Mouse (Mus musculus): ENCODE results near the gene Ripk3.

Gene Ripk3

GRCm38 (mm10) chr14:55788256-55789050 is at the start of gene Ripk3:
Ripk3 (minus strand) TSS chr14:55788865.
- DNase-seq (ENCODE audit: low spot score), result peak; percentile 64

GRCm38 (mm10) chr14:55838312-55838711 is 49.6 kb upstream of the Ripk3 start:
- DNase-seq (ENCODE audit: low spot score), result no peak

- DNase-seq (ENCODE audit: low spot score), result no peak
Observed at GRCm38 (mm10) chr14:55834808-55835533, 46.3 kb upstream of the Ripk3 start.

GRCm38 (mm10) chr14:55833126-55833525 is 44.5 kb upstream of the Ripk3 start:
- DNase-seq (ENCODE audit: low spot score), result no peak

GRCm38 (mm10) chr14:55830331-55830730 is 41.7 kb upstream of the Ripk3 start:
- DNase-seq (ENCODE audit: low spot score), result no peak

GRCm38 (mm10) chr14:55829854-55830253 is 41.2 kb upstream of the Ripk3 start:
- DNase-seq (ENCODE audit: low spot score), result no peak

GRCm38 (mm10) chr14:55828716-55829263 is 40.1 kb upstream of the Ripk3 start:
- no peak for DNase-seq (ENCODE audit: low spot score)

- DNase-seq (ENCODE audit: low spot score), result no peak
Observed at GRCm38 (mm10) chr14:55826551-55827340, 38.1 kb upstream of the Ripk3 start.

- DNase-seq (ENCODE audit: low spot score), result no peak
Observed at GRCm38 (mm10) chr14:55826142-55826541, 37.5 kb upstream of the Ripk3 start.

- no peak for DNase-seq (ENCODE audit: low spot score)
Observed at GRCm38 (mm10) chr14:55825216-55826051, 36.8 kb upstream of the Ripk3 start.

- DNase-seq (ENCODE audit: low spot score), result no peak
Observed at GRCm38 (mm10) chr14:55824481-55825215, 36.0 kb upstream of the Ripk3 start.

- peak; percentile 43 for DNase-seq (ENCODE audit: low spot score)
Observed at GRCm38 (mm10) chr14:55824001-55824480, 35.4 kb upstream of the Ripk3 start.

GRCm38 (mm10) chr14:55822991-55823762 is 34.5 kb upstream of the Ripk3 start, which contains the start of gene Nfatc4:
Nfatc4 (plus strand) TSS chr14:55823144.
- peak; percentile 88 for DNase-seq (ENCODE audit: low spot score)

GRCm38 (mm10) chr14:55822435-55822990 is 33.8 kb upstream of the Ripk3 start:
- DNase-seq (ENCODE audit: low spot score), result peak; percentile 92

GRCm38 (mm10) chr14:55820576-55820975 is 31.9 kb upstream of the Ripk3 start:
- DNase-seq (ENCODE audit: low spot score), result no peak

GRCm38 (mm10) chr14:55819845-55820405 is 31.3 kb upstream of the Ripk3 start:
- DNase-seq (ENCODE audit: low spot score), result no peak

GRCm38 (mm10) chr14:55815310-55815751 is 26.7 kb upstream of the Ripk3 start:
- DNase-seq (ENCODE audit: low spot score), result peak; percentile 84

GRCm38 (mm10) chr14:55814885-55815284 is 26.2 kb upstream of the Ripk3 start:
- DNase-seq (ENCODE audit: low spot score), result peak; percentile 84
